In genomic region chr6:72313124-72313867, GRCm38 (mm10) we compare ENCODE assay signal across 27 mouse cellular contexts. TPM values are rescaled to one million over a fixed set of nuclear protein-coding genes. Genes with fewer than 3 reads are reported as not detected.
DNase-seq lines count a peak whose midpoint lies in the region; ATAC-seq lines count a peak whose summit lies in the region.
"Had no signal": no experiment of that assay in that cellular context is flagged by ENCODE, and none has a peak within 500 bp of the region (broad histone marks: within the 10 kb centered on the region; RNA-seq: fewer than 3 reads in every experiment).

No protein-coding gene starts in this region.

- H3K9ac ChIP-seq in midbrain, embryonic 11.5 days (ENCODE audit: low read length), result no peak overlapping the region
- no peak overlapping the region for H3K9ac ChIP-seq in midbrain, embryonic 14.5 days (replicated peaks; ENCODE audit: low read length)
- H3K9ac ChIP-seq in heart, embryonic 14.5 days (ENCODE audit: low read length), result no peak overlapping the region
- H3K9ac ChIP-seq: hindbrain, embryonic 13.5 days; limb, embryonic 15.5 days; liver, embryonic 14.5 days; lung, embryonic 15.5 days; midbrain, embryonic 13.5 days; stomach, embryonic 15.5 days had no signal

- no peaks in the 10 kb centered on the region for H3K9me3 ChIP-seq in midbrain, embryonic 11.5 days (ENCODE audit: control insufficient read depth, low read length)
- H3K9me3 ChIP-seq in midbrain, embryonic 14.5 days (ENCODE audit: control insufficient read depth, low read length), result no peaks in the 10 kb centered on the region
- H3K9me3 ChIP-seq in heart, embryonic 14.5 days (ENCODE audit: control insufficient read depth, low read length), result no peaks in the 10 kb centered on the region
- H3K9me3 ChIP-seq: forebrain, embryonic 10.5 days; hindbrain, embryonic 13.5 days; limb, embryonic 15.5 days; lung, embryonic 15.5 days; midbrain, embryonic 13.5 days; stomach, embryonic 15.5 days had no signal

- H3K4me3 ChIP-seq in midbrain, embryonic 11.5 days (ENCODE audit: low read depth, low read length), result no peak overlapping the region
- H3K4me3 ChIP-seq in midbrain, embryonic 14.5 days (replicated peaks; ENCODE audit: low read depth, low read length), result no peak overlapping the region
- H3K4me3 ChIP-seq in heart, embryonic 14.5 days (ENCODE audit: control insufficient read depth in 1 of 2, insufficient read depth in 1 of 2, low read depth in 1 of 2, low read length in 2 of 2), result no peak overlapping the region
- H3K4me3 ChIP-seq: forebrain, embryonic 10.5 days; hindbrain, embryonic 13.5 days; limb, embryonic 15.5 days; lung, embryonic 15.5 days; midbrain, embryonic 13.5 days; stomach, embryonic 15.5 days had no signal

- no peaks in the 10 kb centered on the region for H3K27me3 ChIP-seq in midbrain, embryonic 11.5 days (ENCODE audit: control insufficient read depth, insufficient read depth, low read length)
- H3K27me3 ChIP-seq in midbrain, embryonic 14.5 days (ENCODE audit: control insufficient read depth, insufficient read depth, low read length), result no peaks in the 10 kb centered on the region
- no peaks in the 10 kb centered on the region for H3K27me3 ChIP-seq in heart, embryonic 14.5 days (ENCODE audit: control insufficient read depth, insufficient read depth, low read length)
- H3K27me3 ChIP-seq: hindbrain, embryonic 13.5 days; limb, embryonic 15.5 days; lung, embryonic 15.5 days; midbrain, embryonic 13.5 days; stomach, embryonic 15.5 days had no signal

- WGBS in midbrain, embryonic 11.5 days, result 87% methylated on average over 11 of the region's 11 CpGs
- 88% methylated on average over 11 of the region's 11 CpGs for WGBS in midbrain, embryonic 14.5 days
- WGBS in heart, embryonic 14.5 days, result 42% methylated on average over 11 of the region's 11 CpGs

- DNase-seq in gastrocnemius, postnatal 25 days, result peak; percentile 21
- DNase-seq in gastrocnemius, postnatal 36 days, result no peak
- DNase-seq in midbrain, embryonic 11.5 days (ENCODE audit: low spot score, missing footprints), result peak; percentile 72
- no peak for DNase-seq in midbrain, embryonic 14.5 days
- peak; percentile 40 for DNase-seq in skeletal muscle tissue, adult 2 months (ENCODE audit: low read depth, low spot score)
- no peak for DNase-seq in cerebellum, adult 9-10 months
- DNase-seq in layer of hippocampus, postnatal 36 days, result no peak
- DNase-seq: adrenal gland, postnatal 36 days; cerebellum, adult 9-11 months; kidney, adult 18-20 months; kidney, postnatal 4 days; left cerebral cortex, postnatal 4 days; retina, postnatal 1 day; thymus, postnatal 25 days had no signal

- intact Hi-C loops in gastrocnemius, postnatal 36 days (cut with DNase I), result no loop called here

- no peak overlapping the region for H3K4me2 ChIP-seq in midbrain, embryonic 11.5 days
- no peak overlapping the region for H3K4me2 ChIP-seq in midbrain, embryonic 14.5 days (ENCODE audit: low read length)
- H3K4me2 ChIP-seq in heart, embryonic 14.5 days (ENCODE audit: low read length), result peak overlapping the region; percentile 11; the same call in 1 of the 2 replicates
- H3K4me2 ChIP-seq: hindbrain, embryonic 13.5 days; limb, embryonic 15.5 days; lung, embryonic 15.5 days; midbrain, embryonic 13.5 days; stomach, embryonic 15.5 days had no signal

- ATAC-seq in midbrain, embryonic 11.5 days (ENCODE audit: low FRiP score), result no peak
- ATAC-seq in midbrain, embryonic 14.5 days (ENCODE audit: low FRiP score, low TSS enrichment), result no peak
- ATAC-seq in heart, embryonic 14.5 days (ENCODE audit: insufficient number of reproducible peaks, insufficient read depth, low FRiP score, low read depth), result peak; percentile 22; the same call in 1 of the 2 replicates
- ATAC-seq: inflammation-experienced regulatory T-cells, adult 6 months; midbrain, embryonic 13.5 days had no signal

- H3K27ac ChIP-seq in midbrain, embryonic 11.5 days (ENCODE audit: low read depth, low read length), result no peak overlapping the region
- no peak overlapping the region for H3K27ac ChIP-seq in midbrain, embryonic 14.5 days (replicated peaks; ENCODE audit: low read depth, low read length)
- peak overlapping the region; percentile 73 to 76 for H3K27ac ChIP-seq in heart, embryonic 14.5 days (replicated peaks in 1 of 2; ENCODE audit: control insufficient read depth in 1 of 2, insufficient read depth in 1 of 2, low read depth in 2 of 2, low read length in 2 of 2)
- H3K27ac ChIP-seq: forebrain, embryonic 10.5 days; hindbrain, embryonic 13.5 days; limb, embryonic 15.5 days; liver, embryonic 14.5 days; lung, embryonic 15.5 days; midbrain, embryonic 13.5 days; stomach, embryonic 15.5 days had no signal

- H3K36me3 ChIP-seq in midbrain, embryonic 11.5 days (ENCODE audit: control insufficient read depth, insufficient read depth, low read length), result peaks cover 10% of the 10 kb centered on the region
- H3K36me3 ChIP-seq in midbrain, embryonic 14.5 days (ENCODE audit: control insufficient read depth, insufficient read depth, low read length), result peaks cover 38% of the 10 kb centered on the region
- H3K36me3 ChIP-seq in heart, embryonic 14.5 days (ENCODE audit: control insufficient read depth, insufficient read depth, low read length), result peaks cover 18% of the 10 kb centered on the region

- no peaks in the 10 kb centered on the region for H3K4me1 ChIP-seq in midbrain, embryonic 11.5 days (ENCODE audit: control insufficient read depth, insufficient read depth, low read length)
- no peaks in the 10 kb centered on the region for H3K4me1 ChIP-seq in midbrain, embryonic 14.5 days (ENCODE audit: control insufficient read depth, insufficient read depth, low read length)
- H3K4me1 ChIP-seq in heart, embryonic 14.5 days (ENCODE audit: control insufficient read depth in 2 of 2, insufficient read depth in 2 of 2, low read length in 2 of 2), result peaks cover 24 to 33% of the 10 kb centered on the region in 2 experiments
- H3K4me1 ChIP-seq: forebrain, embryonic 10.5 days; hindbrain, embryonic 13.5 days; limb, embryonic 15.5 days; lung, embryonic 15.5 days; midbrain, embryonic 13.5 days; stomach, embryonic 15.5 days had no signal

RNA-seq across cellular contexts. Expression of gene Sftpb, which starts 8.9 kb away (rescaled TPM):
- total RNA-seq in gastrocnemius, postnatal 25 days (2021), result not detected
- not detected for total RNA-seq in gastrocnemius, postnatal 36 days (2021)
- not detected in 2 replicates for polyA plus RNA-seq in midbrain, embryonic 11.5 days (2014; fragmentation: Nextera tagmentation; extraction: Ambion mirVana)
- polyA plus RNA-seq in midbrain, embryonic 14.5 days (2014; fragmentation: Nextera tagmentation; extraction: Ambion mirVana), result not detected in 2 replicates
- polyA plus RNA-seq in heart, embryonic 14.5 days (2014; fragmentation: Nextera tagmentation; extraction: Ambion mirVana), result not detected in 2 replicates
- total RNA-seq in layer of hippocampus, postnatal 36 days (2021), result not detected
- total RNA-seq: adrenal gland, postnatal 36 days; ES-E14; left cerebral cortex, adult 18-20 months had no signal
- polyA plus RNA-seq: embryonic facial prominence, embryonic 11.5 days; forebrain, embryonic 10.5 days; inflammation-experienced regulatory T-cells, adult 6 months; limb, embryonic 15.5 days; liver, embryonic 14.5 days; midbrain, embryonic 13.5 days; neural tube, embryonic 11.5 days had no signal

RNA-seq across cellular contexts. Expression of gene Usp39, which starts 31.7 kb away (rescaled TPM):
- total RNA-seq in gastrocnemius, postnatal 25 days (2021), result 10 to 100 TPM; 18.6 to 20.3 TPM
- 10 to 100 TPM; 18.1 to 18.2 TPM for total RNA-seq in gastrocnemius, postnatal 36 days (2021)
- polyA plus RNA-seq in midbrain, embryonic 11.5 days (2014; fragmentation: Nextera tagmentation; extraction: Ambion mirVana), result 114 and 116 TPM in 2 replicates
- 47.8 and 60.6 TPM in 2 replicates for polyA plus RNA-seq in midbrain, embryonic 14.5 days (2014; fragmentation: Nextera tagmentation; extraction: Ambion mirVana)
- 32.4 and 32.8 TPM in 2 replicates for polyA plus RNA-seq in heart, embryonic 14.5 days (2014; fragmentation: Nextera tagmentation; extraction: Ambion mirVana)
- 10 to 100 TPM; 31.3 to 35.8 TPM for total RNA-seq in layer of hippocampus, postnatal 36 days (2021)

RNA-seq across cellular contexts. Expression of gene 0610030E20Rik, which starts 33.8 kb away (rescaled TPM):
- 10 to 100 TPM; 11.2 to 12.8 TPM for total RNA-seq in gastrocnemius, postnatal 25 days (2021)
- 1 to 10 TPM; 9.0 to 9.5 TPM for total RNA-seq in gastrocnemius, postnatal 36 days (2021)
- polyA plus RNA-seq in midbrain, embryonic 11.5 days (2014; fragmentation: Nextera tagmentation; extraction: Ambion mirVana), result 15.6 and 16.1 TPM in 2 replicates
- polyA plus RNA-seq in midbrain, embryonic 14.5 days (2014; fragmentation: Nextera tagmentation; extraction: Ambion mirVana), result 14.6 and 16.0 TPM in 2 replicates
- 13.7 and 13.8 TPM in 2 replicates for polyA plus RNA-seq in heart, embryonic 14.5 days (2014; fragmentation: Nextera tagmentation; extraction: Ambion mirVana)
- total RNA-seq in layer of hippocampus, postnatal 36 days (2021), result 10 to 100 TPM; 16.9 to 17.2 TPM

RNA-seq across cellular contexts. Expression of gene Tmem150a, which starts 42.0 kb away (rescaled TPM):
- 10 to 100 TPM; 14.8 to 17.3 TPM for total RNA-seq in gastrocnemius, postnatal 25 days (2021)
- 10 to 100 TPM; 16.9 to 18.8 TPM for total RNA-seq in gastrocnemius, postnatal 36 days (2021)
- polyA plus RNA-seq in midbrain, embryonic 11.5 days (2014; fragmentation: Nextera tagmentation; extraction: Ambion mirVana), result 6.2 and 6.5 TPM in 2 replicates
- polyA plus RNA-seq in midbrain, embryonic 14.5 days (2014; fragmentation: Nextera tagmentation; extraction: Ambion mirVana), result 9.8 and 17.1 TPM in 2 replicates
- 14.4 and 16.4 TPM in 2 replicates for polyA plus RNA-seq in heart, embryonic 14.5 days (2014; fragmentation: Nextera tagmentation; extraction: Ambion mirVana)
- 10 to 100 TPM in 1 of 2 experiments, 1 to 10 TPM in 1; 8.1 to 10.5 TPM for total RNA-seq in layer of hippocampus, postnatal 36 days (2021)

RNA-seq across cellular contexts. Expression of gene Rnf181, which starts 53.5 kb away (rescaled TPM):
- 10 to 100 TPM; 23.8 to 28.8 TPM for total RNA-seq in gastrocnemius, postnatal 25 days (2021)
- total RNA-seq in gastrocnemius, postnatal 36 days (2021), result 10 to 100 TPM; 23.7 to 24.2 TPM
- 102 TPM in 2 replicates for polyA plus RNA-seq in midbrain, embryonic 11.5 days (2014; fragmentation: Nextera tagmentation; extraction: Ambion mirVana)
- 116 and 122 TPM in 2 replicates for polyA plus RNA-seq in midbrain, embryonic 14.5 days (2014; fragmentation: Nextera tagmentation; extraction: Ambion mirVana)
- 88.3 and 89.0 TPM in 2 replicates for polyA plus RNA-seq in heart, embryonic 14.5 days (2014; fragmentation: Nextera tagmentation; extraction: Ambion mirVana)
- 10 to 100 TPM; 77.6 to 85.2 TPM for total RNA-seq in layer of hippocampus, postnatal 36 days (2021)

Comparison
In these comparisons a context has a peak if more than half of its experiments do, and no peak if none do; other contexts are left out.
1. DNase-seq: peak in gastrocnemius, postnatal 25 days (single experiment), midbrain, embryonic 11.5 days (single experiment) and skeletal muscle tissue, adult 2 months (single experiment); none in gastrocnemius, postnatal 36 days (0 of 2), midbrain, embryonic 14.5 days (single experiment), cerebellum, adult 9-10 months (single experiment) and layer of hippocampus, postnatal 36 days (0 of 2).
2. H3K27ac ChIP-seq: peak in heart, embryonic 14.5 days (2 of 2); none in midbrain, embryonic 11.5 days (single experiment) and midbrain, embryonic 14.5 days (single experiment).